Mouse (Mus musculus) heart, postnatal 0 days (tissue): ENCODE measurements at regions not wholly inside any gene's neighbourhood (a gene's known extent, or its start where the extent isn't known, plus 50 kb on each side); places are given as distances from the start of the nearest gene placed in this dataset.

Source experiments
- CTCF ChIP-seq: IDR thresholded peaks from 2 replicates; pipeline ENCODE4 v1.5.1; 2016; ENCODE audit warnings: antibody characterized with exemption, control low read depth, low read depth
- EP300 ChIP-seq: IDR thresholded peaks from 2 replicates; pipeline ENCODE4 v1.6.1; 2016; ENCODE audit warnings: antibody characterized with exemption, low read depth

GRCm38 (mm10) chr7:124708771-124709485, 726.3 kb downstream of the Hs3st4 start:
- TF ChIP-seq CTCF: no peak
- TF ChIP-seq EP300: no peak
